8 mouse cellular contexts compared by ENCODE assay signal in genomic region chr1:56980631-56981275, GRCm38 (mm10). TPM values are rescaled to one million over a fixed set of nuclear protein-coding genes. Genes with fewer than 3 reads are reported as not detected.
DNase-seq lines count a peak whose midpoint lies in the region; ATAC-seq and TF ChIP-seq lines count a peak whose summit lies in the region.

No protein-coding gene starts in this region.

- H3K27me3 ChIP-seq in lung, embryonic 14.5 days (ENCODE audit: insufficient read depth, low read length): peaks cover 96% of the 10 kb centered on the region
- peaks cover 98% of the 10 kb centered on the region for H3K27me3 ChIP-seq in embryonic facial prominence, embryonic 10.5 days (replicated peaks; ENCODE audit: low read depth, poor library complexity, severe bottlenecking)
- peaks cover 85% of the 10 kb centered on the region for H3K27me3 ChIP-seq in hindbrain, embryonic 15.5 days
- peaks cover 88% of the 10 kb centered on the region for H3K27me3 ChIP-seq in neural tube, embryonic 15.5 days (replicated peaks)

- H3K4me1 ChIP-seq in lung, embryonic 14.5 days (ENCODE audit: insufficient read depth): no peaks in the 10 kb centered on the region
- peaks cover 5% of the 10 kb centered on the region; the same call in 1 of the 2 replicates for H3K4me1 ChIP-seq in lung, adult 2 months (ENCODE audit: control insufficient read depth, insufficient read depth, low read length)
- H3K4me1 ChIP-seq in embryonic facial prominence, embryonic 10.5 days: peaks cover 66% of the 10 kb centered on the region
- H3K4me1 ChIP-seq in hindbrain, embryonic 15.5 days (replicated peaks): peaks cover 25% of the 10 kb centered on the region
- H3K4me1 ChIP-seq in neural tube, embryonic 15.5 days: peaks cover 30% of the 10 kb centered on the region

- no peak for TF ChIP-seq CTCF in lung, embryonic 14.5 days (IDR thresholded peaks at IDR 0.05; ENCODE audit: low read depth)
- TF ChIP-seq CTCF in lung, adult 2 months (IDR thresholded peaks at IDR 0.05; ENCODE audit: insufficient read depth, low read length): no peak

- DNase-seq in lung, embryonic 14.5 days: peak; percentile 58
- DNase-seq in lung, adult 2 months: no peak
- DNase-seq in embryonic facial prominence, embryonic 10.5 days (ENCODE audit: low spot score): peak; percentile 47
- DNase-seq in thymus, adult 18-20 months: no peak
- DNase-seq in c-Kit-positive CD71-positive TER-119-positive erythroid progenitor cells, embryonic 14.5 days (ENCODE audit: low spot score): no peak
- no peak for DNase-seq in cerebellum, adult 11-12 months

- WGBS in lung, embryonic 14.5 days: under 1% methylated on average over 27 of the region's 27 CpGs
- 4% methylated on average over 27 of the region's 27 CpGs for WGBS in lung, adult 2 months
- WGBS in embryonic facial prominence, embryonic 10.5 days: under 1% methylated on average over 27 of the region's 27 CpGs
- WGBS in hindbrain, embryonic 15.5 days: under 1% methylated on average over 27 of the region's 27 CpGs
- 2% methylated on average over 27 of the region's 27 CpGs for WGBS in neural tube, embryonic 15.5 days

- H3K4me3 ChIP-seq in lung, embryonic 14.5 days (ENCODE audit: low read depth, low read length): peak overlapping the region; percentile 17; the same call in 1 of the 2 replicates
- no peak overlapping the region for H3K4me3 ChIP-seq in lung, adult 2 months (replicated peaks; ENCODE audit: extremely low read depth, low read depth, low read length)
- H3K4me3 ChIP-seq in embryonic facial prominence, embryonic 10.5 days: peak overlapping the region; percentile 45
- H3K4me3 ChIP-seq in hindbrain, embryonic 15.5 days: no peak overlapping the region
- peak overlapping the region; percentile 10; the same call in 1 of the 2 replicates for H3K4me3 ChIP-seq in neural tube, embryonic 15.5 days (replicated peaks)

- no peak for TF ChIP-seq POLR2A in lung, adult 2 months (IDR thresholded peaks at IDR 0.05; ENCODE audit: borderline replicate concordance, extremely low read depth, low read depth, low read length)

- H3K27ac ChIP-seq in lung, embryonic 14.5 days (ENCODE audit: low read depth): no peak overlapping the region
- peak overlapping the region; percentile 59 for H3K27ac ChIP-seq in embryonic facial prominence, embryonic 10.5 days (replicated peaks)
- no peak overlapping the region for H3K27ac ChIP-seq in hindbrain, embryonic 15.5 days (replicated peaks)
- H3K27ac ChIP-seq in neural tube, embryonic 15.5 days (replicated peaks): no peak overlapping the region

- no peak for ATAC-seq in lung, embryonic 14.5 days (ENCODE audit: insufficient read depth)
- ATAC-seq in hindbrain, embryonic 15.5 days (ENCODE audit: low FRiP score, low read depth): no peak
- no peak for ATAC-seq in neural tube, embryonic 15.5 days (ENCODE audit: low FRiP score)

- H3K9ac ChIP-seq in lung, embryonic 14.5 days: no peak overlapping the region
- H3K9ac ChIP-seq in hindbrain, embryonic 15.5 days: no peak overlapping the region
- H3K9ac ChIP-seq in neural tube, embryonic 15.5 days (replicated peaks): no peak overlapping the region

- no peaks in the 10 kb centered on the region for H3K36me3 ChIP-seq in lung, embryonic 14.5 days (ENCODE audit: insufficient read depth)
- no peaks in the 10 kb centered on the region for H3K36me3 ChIP-seq in embryonic facial prominence, embryonic 10.5 days (replicated peaks)
- H3K36me3 ChIP-seq in hindbrain, embryonic 15.5 days: no peaks in the 10 kb centered on the region
- H3K36me3 ChIP-seq in neural tube, embryonic 15.5 days: no peaks in the 10 kb centered on the region

- H3K4me2 ChIP-seq in lung, embryonic 14.5 days: peak overlapping the region; percentile 45
- H3K4me2 ChIP-seq in hindbrain, embryonic 15.5 days: peak overlapping the region; percentile 24
- H3K4me2 ChIP-seq in neural tube, embryonic 15.5 days: no peak overlapping the region; the same call in 1 of the 2 replicates

- H3K9me3 ChIP-seq in lung, embryonic 14.5 days (ENCODE audit: low read depth, low read length): no peaks in the 10 kb centered on the region
- H3K9me3 ChIP-seq in embryonic facial prominence, embryonic 10.5 days: no peaks in the 10 kb centered on the region
- no peaks in the 10 kb centered on the region for H3K9me3 ChIP-seq in hindbrain, embryonic 15.5 days
- H3K9me3 ChIP-seq in neural tube, embryonic 15.5 days (replicated peaks): no peaks in the 10 kb centered on the region

RNA-seq across cellular contexts. Expression of gene Satb2, which starts 2.3 kb away (rescaled TPM):
- 0.61 and 0.79 TPM in 2 replicates for polyA plus RNA-seq in lung, embryonic 14.5 days (2014; fragmentation: Nextera tagmentation; extraction: Ambion mirVana)
- polyA plus RNA-seq in lung, adult 2 months (2012; rRNA removed): 0.22 and 0.48 TPM in 2 replicates
- 9.0 and 11.3 TPM in 2 replicates for polyA plus RNA-seq in embryonic facial prominence, embryonic 10.5 days (2016; fragmentation: Nextera tagmentation; extraction: Ambion mirVana)
- 0.83 and 1.8 TPM in 2 replicates for polyA plus RNA-seq in hindbrain, embryonic 15.5 days (2015; fragmentation: Nextera tagmentation; extraction: Ambion mirVana)
- 1.2 and 1.7 TPM in 2 replicates for polyA plus RNA-seq in neural tube, embryonic 15.5 days (2015; fragmentation: Nextera tagmentation; extraction: Ambion mirVana)

Comparison
In these comparisons a context has a peak if more than half of its experiments do, and no peak if none do; other contexts are left out.
1. DNase-seq: peak in lung, embryonic 14.5 days (single experiment) and embryonic facial prominence, embryonic 10.5 days (single experiment); none in lung, adult 2 months (single experiment), thymus, adult 18-20 months (0 of 2), c-Kit-positive CD71-positive TER-119-positive erythroid progenitor cells, embryonic 14.5 days (single experiment) and cerebellum, adult 11-12 months (single experiment).
2. H3K4me3 ChIP-seq: peak in lung, embryonic 14.5 days (single experiment), embryonic facial prominence, embryonic 10.5 days (single experiment) and neural tube, embryonic 15.5 days (single experiment); none in lung, adult 2 months (single experiment) and hindbrain, embryonic 15.5 days (single experiment).